Mouse (Mus musculus) kidney, adult 2 months (tissue): ENCODE results near the gene Myod1.

Source experiments
- CTCF ChIP-seq: fragments of 200-500 bp; conservative IDR thresholded peaks from 2 replicates; pipeline ENCODE4 v1.5.1; 2011; ENCODE audit warnings: low read depth, mild to moderate bottlenecking, control low read depth, low read length, moderate library complexity, mixed read lengths; ENCODE audit not compliant: insufficient read depth, insufficient read length
- POLR2A ChIP-seq: fragments of 200-500 bp; IDR thresholded peaks from one replicate; pipeline ENCODE4 v1.6.1; 2011; ENCODE audit warnings: low read depth, low read length, control low read depth

GRCm38 (mm10) chr7:46398612-46399011, 22.3 kb downstream of the Myod1 start:
- no peak for TF ChIP-seq POLR2A
- TF ChIP-seq CTCF, result no peak
